Mouse (Mus musculus): ENCODE measurements at regions not wholly inside any gene's neighbourhood (a gene's known extent, or its start where the extent isn't known, plus 50 kb on each side); places are given as distances from the start of the nearest gene placed in this dataset.

- no peak for DNase-seq (ENCODE audit: low spot score)
Measured at GRCm38 (mm10) chr15:59794871-59795270, 221.5 kb downstream of the 4933412E24Rik start.

- DNase-seq (ENCODE audit: low spot score), result no peak
Measured at GRCm38 (mm10) chr15:59786706-59787425, 229.5 kb downstream of the 4933412E24Rik start.

DNA sequence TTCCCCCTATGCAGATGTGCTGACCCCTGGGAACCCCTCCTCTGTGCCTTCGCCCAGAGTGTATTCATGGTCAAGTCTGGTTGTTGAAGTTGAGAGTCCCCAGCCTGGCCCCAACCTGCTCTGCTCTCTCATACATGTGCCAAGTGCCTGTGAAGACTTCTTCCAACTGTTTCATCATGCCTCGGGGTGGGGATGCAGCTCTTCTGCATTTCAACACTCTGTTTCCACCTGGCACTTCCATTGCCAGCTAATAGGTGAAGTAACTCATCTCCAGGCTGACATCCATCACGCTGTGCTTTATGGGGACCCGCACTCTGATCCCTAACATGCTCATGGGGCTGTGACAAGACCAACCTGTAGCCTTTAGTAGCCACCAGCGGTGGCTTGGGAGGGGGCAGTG, 230.4 kb downstream of the 4933412E24Rik start:
- no peak for DNase-seq (ENCODE audit: low spot score)

DNA sequence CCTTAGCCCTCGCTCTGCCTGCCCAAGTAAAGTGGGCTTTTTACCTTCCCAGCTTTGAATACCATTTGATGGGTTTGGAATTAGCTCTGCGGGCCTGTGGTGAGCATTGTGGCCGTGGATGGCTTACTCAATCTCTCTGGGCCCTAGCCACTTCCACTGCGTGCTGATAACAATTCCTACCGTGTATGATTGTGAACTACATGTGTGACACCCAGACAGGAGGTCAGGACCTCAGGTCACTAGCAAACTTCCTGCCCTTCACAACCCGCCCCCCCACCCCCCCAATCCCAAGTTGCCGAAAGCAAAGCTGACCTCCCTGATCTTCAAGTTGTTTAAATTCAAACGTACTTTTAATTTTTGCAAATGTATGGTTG, 231.9 kb downstream of the 4933412E24Rik start:
- DNase-seq (ENCODE audit: low spot score), result no peak

DNA sequence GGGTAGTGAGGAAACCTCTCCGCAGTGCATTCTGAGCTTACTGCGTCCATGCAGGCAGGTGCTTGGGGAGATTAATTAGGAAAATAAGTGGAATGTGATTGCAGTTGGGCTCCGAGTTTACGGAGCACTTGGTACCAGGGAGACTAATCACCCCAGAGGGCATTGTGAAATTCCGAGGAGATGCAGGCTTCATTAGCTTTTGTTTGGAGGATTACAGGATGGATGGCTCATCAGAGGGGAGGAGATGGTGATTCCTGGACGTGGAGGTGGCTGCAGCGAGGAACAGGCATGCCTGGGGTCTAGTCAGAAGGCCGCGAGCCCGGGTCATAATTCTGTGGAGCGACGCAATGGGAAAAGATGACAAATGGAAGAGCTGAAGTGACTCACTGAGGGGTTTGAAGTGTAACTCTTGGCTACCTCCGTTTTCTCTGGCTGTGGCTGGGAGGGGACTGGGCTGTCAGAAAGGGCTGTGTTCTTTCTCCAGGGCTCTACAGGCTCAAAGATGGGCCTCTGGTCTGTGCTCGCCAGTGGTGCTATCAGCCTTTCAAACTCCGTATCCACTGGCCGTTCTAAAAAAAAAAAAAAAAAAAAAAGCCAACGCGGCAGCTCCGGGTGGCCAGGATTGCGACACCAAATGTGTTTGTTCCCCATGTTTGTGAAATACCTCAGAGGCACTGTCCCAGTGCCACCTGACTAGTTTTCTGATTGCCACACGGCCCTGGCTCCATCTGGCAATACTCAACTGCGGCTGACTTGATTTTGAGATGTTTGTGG, 232.4 kb downstream of the 4933412E24Rik start:
- DNase-seq (ENCODE audit: low spot score), result no peak

- DNase-seq (ENCODE audit: low spot score), result no peak
Measured at GRCm38 (mm10) chr15:59783393-59783781, 233.0 kb downstream of the 4933412E24Rik start.

DNA sequence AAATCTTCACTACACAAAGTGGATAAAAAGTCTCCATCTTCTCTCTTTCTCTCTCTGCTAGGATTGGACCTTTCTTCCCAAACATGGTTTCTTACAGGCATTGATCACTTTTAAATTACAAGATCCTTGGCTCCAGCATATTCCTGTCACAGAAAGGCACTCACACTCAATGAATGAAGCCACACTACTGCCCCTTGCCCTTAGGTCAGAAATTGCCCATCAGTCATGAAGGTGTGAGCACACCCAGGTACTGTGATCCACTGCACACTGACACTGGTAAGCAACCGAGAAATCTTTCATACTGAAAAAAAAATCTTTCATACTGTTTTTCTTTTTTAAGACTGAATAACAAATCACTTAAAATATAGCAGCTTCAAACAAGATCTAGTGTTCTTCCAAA, 235.9 kb downstream of the 4933412E24Rik start:
- no peak for DNase-seq (ENCODE audit: low spot score)

GRCm38 (mm10) chr15:59777307-59777871, 239.0 kb downstream of the 4933412E24Rik start:
- peak; percentile 92 for DNase-seq (ENCODE audit: low spot score)

- DNase-seq (ENCODE audit: low spot score), result peak; percentile 49
Measured at GRCm38 (mm10) chr15:59775781-59776180, 240.6 kb downstream of the 4933412E24Rik start.

DNA sequence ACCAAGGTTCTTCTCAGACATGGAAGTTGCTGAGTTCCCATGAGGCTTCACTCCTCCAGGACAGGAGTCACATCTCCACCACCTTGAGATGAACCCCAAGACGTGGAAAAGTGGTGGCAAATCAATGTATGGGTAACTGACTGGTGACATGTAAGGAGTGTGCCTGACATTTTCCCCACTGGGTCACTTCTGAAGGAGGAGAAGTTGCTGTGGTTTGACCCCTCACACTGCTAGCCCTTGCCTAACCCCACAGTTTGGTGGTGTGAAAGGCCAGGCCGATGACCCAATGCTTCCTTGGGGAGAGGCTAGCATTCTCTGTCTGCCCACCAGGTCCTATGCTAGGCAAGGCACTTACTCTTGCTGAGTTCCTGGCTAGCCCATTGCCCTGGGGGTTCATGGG, 242.4 kb downstream of the 4933412E24Rik start:
- DNase-seq (ENCODE audit: low spot score), result no peak

GRCm38 (mm10) chr15:59772595-59772994, 243.8 kb downstream of the 4933412E24Rik start:
- no peak for DNase-seq (ENCODE audit: low spot score)

DNA sequence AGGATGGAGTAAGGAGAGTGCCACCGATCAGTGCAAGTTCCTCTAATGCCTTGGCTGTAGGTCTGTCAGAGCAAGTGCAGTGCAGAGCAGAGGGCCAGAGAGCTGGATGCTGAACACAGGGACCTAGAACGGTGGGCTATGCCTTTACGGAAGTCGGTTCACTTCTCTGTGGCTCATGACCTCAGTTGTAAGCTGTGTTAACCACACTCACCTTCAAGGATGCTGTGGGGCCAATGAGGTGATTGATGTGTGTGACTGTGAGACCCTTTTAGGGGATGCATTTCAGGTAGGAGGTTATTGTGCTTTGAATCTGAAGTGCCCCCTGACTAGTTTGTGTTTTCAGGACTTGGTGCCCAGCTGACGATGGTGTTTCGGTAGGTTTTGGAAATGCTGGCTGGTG, 254.4 kb downstream of the 4933412E24Rik start:
- no peak for DNase-seq (ENCODE audit: low spot score)

- DNase-seq (ENCODE audit: low spot score), result no peak
Measured at GRCm38 (mm10) chr15:59760490-59760889, 255.9 kb downstream of the 4933412E24Rik start.

DNA sequence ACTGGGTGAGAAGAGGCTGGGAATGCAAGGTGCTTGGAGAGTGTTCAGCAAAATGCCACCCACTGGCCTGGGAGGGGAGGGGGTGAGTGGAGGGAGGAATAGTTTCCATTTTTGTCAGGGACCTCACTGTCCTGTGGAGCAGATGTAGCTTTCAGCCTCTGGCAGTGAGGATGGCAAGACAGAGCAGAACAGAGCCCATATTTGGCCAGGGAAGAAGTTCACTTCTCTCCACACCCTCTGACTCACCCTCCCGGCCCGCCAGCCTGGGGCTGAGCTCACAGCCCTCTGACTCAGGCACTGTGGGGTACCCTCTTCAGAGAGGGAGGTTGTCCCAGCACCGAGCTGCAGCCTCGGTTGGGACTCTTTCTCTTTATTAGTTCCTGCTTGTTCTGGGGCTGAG, 256.8 kb downstream of the 4933412E24Rik start:
- peak; percentile 35 for DNase-seq (ENCODE audit: low spot score)

- DNase-seq (ENCODE audit: low spot score), result no peak
Measured at GRCm38 (mm10) chr15:59758971-59759370, 257.4 kb downstream of the 4933412E24Rik start.

DNA sequence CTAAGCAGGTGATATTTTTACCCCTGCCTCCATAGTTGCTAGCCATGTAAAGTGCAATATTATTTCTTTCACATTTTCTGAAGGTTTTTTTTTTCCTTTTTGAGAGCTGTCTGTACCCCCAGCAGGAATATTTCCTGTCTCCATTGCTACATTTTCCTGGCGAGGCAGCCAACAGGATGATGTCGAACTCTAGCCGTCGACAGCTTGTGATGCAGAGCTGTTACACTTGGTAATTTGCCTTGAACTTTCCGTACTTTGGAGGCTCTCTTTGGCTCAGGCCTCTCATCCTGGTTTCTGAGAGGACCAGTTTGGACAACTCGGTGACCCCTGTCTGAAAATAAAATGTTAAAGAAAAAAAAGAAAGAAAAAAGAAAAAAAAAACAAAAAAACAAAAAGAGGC, 260.3 kb downstream of the 4933412E24Rik start:
- DNase-seq (ENCODE audit: low spot score), result peak; percentile 78

- no peak for DNase-seq (ENCODE audit: low spot score)
Measured at GRCm38 (mm10) chr15:59754906-59755305, 261.5 kb downstream of the 4933412E24Rik start.

DNA sequence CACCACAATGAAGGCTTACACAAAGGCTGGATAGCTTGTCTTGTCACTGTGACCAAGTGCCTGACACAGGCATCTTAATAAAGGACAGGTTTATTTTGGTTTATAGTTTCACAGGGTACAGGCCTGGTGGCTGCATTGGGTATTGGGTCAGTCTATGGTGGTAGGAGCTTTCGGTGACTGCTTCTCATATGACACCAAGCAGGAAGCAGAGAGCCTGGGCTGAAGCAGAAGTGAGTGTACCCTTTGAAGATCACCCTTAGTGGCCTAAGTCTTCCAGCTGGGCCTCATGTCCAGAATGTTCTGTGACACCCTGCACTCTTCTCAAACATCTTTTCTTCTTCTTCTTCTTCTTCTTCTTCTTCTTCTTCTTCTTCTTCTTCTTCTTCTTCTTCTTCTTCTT, 264.1 kb downstream of the 4933412E24Rik start:
- DNase-seq (ENCODE audit: low spot score), result no peak

- DNase-seq (ENCODE audit: low spot score), result no peak
Measured at GRCm38 (mm10) chr15:59746290-59746689, 270.1 kb downstream of the 4933412E24Rik start.

DNA sequence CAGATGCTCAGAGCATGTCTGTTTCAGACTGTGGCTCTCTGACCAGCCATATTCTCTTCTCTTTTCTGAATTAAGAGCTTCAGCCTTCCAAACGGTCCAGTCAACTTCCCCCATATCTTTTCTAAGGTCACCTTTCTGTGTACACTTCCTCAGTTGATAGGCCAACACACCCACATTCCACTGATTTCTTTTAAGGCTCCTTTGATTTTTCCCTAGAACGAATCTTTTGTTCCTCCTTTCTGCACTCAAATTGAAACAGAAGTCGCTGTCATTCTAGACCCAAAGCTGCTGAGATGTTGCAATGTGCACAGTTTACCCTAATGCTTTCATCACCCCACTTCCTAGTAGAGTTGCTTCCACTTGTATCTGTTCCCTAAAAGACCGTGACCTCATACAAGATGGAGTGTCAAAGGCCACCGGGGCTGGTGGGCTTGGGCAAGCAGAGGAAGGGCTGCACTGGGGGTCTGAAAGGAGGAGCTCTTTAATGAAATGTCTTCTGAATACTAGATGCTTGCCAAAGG, 271.9 kb downstream of the 4933412E24Rik start:
- DNase-seq (ENCODE audit: low spot score), result peak; percentile 22

DNA sequence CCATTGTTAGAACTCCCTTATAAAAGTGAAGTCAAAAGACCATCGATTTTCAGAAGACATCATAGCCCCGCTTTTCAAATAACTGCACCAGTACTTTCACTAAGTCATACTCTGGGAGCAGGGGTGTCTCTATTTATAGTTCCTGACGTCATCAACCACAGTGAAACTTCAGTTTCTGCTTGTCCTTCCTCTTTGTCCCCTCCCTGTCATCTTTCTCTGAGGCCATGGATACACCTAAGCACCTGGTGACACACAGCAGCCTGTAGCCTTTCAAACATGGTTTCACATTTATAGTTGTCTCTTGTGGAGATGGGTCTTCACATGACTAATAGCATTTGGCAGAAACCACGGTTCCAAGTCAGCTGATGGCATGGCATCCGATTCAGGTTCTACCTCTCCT, 277.2 kb downstream of the 4933412E24Rik start:
- no peak for DNase-seq (ENCODE audit: low spot score)

DNA sequence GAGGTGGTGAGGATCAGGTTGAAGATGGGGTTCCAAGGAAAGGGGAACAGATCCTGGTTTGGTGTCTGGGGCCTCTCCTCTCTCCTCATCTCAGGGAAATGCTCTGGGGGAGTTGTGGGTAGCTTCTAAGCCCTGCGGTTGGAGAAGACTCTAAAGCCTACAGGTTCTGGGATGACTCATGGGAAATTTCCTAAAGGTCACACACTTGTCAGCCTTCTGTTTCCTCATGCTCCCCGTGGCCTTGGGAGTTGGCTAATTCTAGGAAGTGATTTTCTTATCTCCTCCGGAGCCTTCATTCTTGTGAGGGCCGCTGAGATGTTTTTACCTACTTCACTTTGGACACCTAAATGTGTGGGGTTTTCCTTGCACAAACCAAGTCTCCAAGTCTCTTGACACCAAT, 279.2 kb downstream of the 4933412E24Rik start:
- DNase-seq (ENCODE audit: low spot score), result no peak

DNA sequence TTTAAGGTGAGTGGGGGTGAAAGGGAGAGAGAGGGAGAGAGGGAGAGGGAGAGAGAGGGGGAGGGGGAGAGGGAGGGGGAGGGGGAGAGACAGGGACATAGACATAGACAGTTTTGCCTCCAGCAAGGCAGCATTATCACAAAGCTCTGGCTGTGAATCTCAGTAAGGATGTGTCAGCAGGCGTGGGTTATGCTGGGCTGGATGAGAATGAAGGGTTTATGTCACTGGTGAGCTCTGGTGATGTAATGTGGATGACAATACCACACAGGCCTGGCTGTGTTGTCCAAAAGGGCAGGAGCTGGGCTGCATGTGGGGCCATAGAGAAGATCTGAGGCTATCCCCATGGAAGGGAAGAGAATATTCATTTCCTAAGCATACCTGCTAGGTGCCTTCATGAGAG, 282.0 kb downstream of the 4933412E24Rik start:
- DNase-seq (ENCODE audit: low spot score), result no peak

All from heart, adult 8-10 months (tissue).